Mouse (Mus musculus) gastrocnemius, postnatal 36 days (tissue): ENCODE results near the gene Pim1. TPM values are rescaled to one million over a fixed set of nuclear protein-coding genes. Genes with fewer than 3 reads are reported as not detected.
"Not testable (repeated sequence)": the region's sequence is repeated elsewhere in the genome, so short reads cannot be mapped to it uniquely, and the experiment has no call there.

ENCODE experiments used
- DNase-seq, 2 experiments: peaks; one replicate each; pipeline ENCODE4 v3.0.0; 2022
- intact Hi-C: fragments of 180-260 bp; cut with DNase I; formaldehyde crosslinking; loops from one replicate; pipeline ENCODE4 v1.15.1; 2025
- total RNA-seq, 2 experiments: library from RNA; stranded (reverse); gene quantifications; 2 replicates each; pipeline ENCODE4 v1.2.3; 2021

Gene Pim1
- total RNA-seq, 2 experiments from 2014 or later = 13.6 to 16.3 TPM

- intact Hi-C loops = loop anchor here (5.0 kb wide), 1 partner anchor 253 kb away; no protein-coding TSS in a partner anchor
- no peak for DNase-seq
Observed at GRCm38 (mm10) chr17:29510691-29511090, 20.1 kb downstream of the Pim1 start.

- intact Hi-C loops = loop anchor here (1.0 to 5.0 kb wide), 2 partner anchors 116 to 256 kb away; no protein-coding TSS in a partner anchor
- peak; percentile 27 to 37 for DNase-seq
Observed at GRCm38 (mm10) chr17:29513044-29513730, 22.6 kb downstream of the Pim1 start.

DNA sequence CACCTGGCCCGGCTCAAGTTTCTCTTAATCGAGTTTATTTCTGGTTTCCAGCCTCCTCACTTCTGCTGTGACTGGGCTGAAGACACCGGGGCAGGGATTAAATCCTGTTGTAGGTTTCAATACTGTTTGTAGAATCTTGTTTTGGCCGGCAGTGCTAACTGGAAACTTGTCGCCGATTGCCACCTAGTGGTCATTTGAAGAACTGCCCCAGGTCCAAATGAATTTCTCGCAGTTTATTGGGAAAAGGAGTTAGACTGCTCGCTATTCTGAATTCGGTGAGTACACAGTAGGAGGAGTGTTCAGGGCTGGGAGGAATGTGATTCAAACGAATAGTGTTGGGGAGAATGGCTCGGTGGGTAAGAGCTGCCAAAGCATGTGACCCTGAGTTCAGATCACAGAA lies 23.9 kb downstream of the Pim1 start:
- intact Hi-C loops = loop anchor here (1.0 to 5.0 kb wide), 2 partner anchors 133 to 257 kb away; no protein-coding TSS in a partner anchor
- DNase-seq = peak; percentile 51 to 67

DNA sequence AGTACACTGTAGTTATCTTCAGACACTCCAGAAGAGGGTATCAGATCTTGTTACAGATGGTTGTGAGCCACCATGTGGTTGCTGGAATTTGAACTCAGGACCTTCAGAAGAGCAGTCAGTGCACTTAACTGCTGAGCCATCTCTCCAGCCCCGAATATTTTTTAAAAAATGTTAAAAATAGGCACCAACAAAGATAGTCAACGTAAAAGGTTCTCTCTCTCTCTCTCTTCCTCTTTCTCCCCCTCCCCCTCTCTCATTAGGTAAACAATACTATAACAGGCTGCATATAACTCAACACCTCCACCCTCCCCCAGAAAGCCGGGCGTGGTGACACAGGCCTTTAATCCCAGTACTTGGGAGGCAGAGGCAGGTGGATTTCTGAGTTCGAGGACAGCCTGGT lies 28.1 kb downstream of the Pim1 start:
- intact Hi-C loops = not testable (repeated sequence)

DNA sequence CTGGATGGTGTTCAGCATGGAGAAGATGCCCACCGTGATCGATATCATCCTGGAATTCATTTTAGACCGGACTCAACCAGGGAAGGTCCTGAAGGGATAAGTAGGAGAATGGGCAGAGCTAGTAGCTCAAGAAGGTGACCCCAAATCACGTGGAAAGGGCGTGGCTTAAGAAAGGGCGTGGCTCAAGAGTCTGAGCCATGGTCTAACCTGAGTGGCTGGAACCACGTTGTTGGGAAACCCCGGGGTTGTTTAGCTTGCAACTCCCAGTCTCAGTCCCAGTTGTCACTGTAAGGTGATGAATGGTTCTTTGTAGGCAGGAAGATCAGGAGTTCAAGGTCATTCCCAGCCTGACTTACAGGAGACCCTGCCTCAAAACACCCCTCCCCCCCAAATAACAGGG lies 29.2 kb downstream of the Pim1 start:
- intact Hi-C loops = no loop called here
- no peak for DNase-seq

More for the DNA sequence above, 28.1 kb downstream of the Pim1 start:
- DNase-seq = not testable (repeated sequence)

DNA sequence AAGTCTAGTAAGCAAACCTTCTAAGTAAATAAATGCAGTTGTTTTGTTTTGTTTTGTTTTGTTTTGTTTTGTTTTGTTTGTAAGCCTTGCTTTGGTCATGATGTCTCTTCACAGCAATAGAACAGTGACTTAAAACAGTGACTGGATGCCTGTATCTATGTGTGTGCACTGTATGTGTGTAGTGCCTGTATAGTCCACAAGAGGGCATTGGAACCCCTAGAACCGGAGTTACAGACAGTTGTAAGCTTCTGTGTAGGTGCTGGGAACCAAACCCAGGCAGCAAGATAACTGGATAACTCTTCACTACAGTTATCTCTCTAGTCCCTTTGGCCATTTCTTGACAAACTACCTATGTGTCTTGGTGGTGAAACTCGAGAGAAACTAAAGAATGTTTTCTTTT lies 35.1 kb downstream of the Pim1 start:
- intact Hi-C loops = no loop called here
- no peak for DNase-seq

- DNase-seq = no peak
- intact Hi-C loops = no loop called here
Observed at GRCm38 (mm10) chr17:29528568-29529187, 38.1 kb downstream of the Pim1 start.

GRCm38 (mm10) chr17:29530508-29530907 lies 40.0 kb downstream of the Pim1 start:
- DNase-seq = no peak
- intact Hi-C loops = no loop called here

DNA sequence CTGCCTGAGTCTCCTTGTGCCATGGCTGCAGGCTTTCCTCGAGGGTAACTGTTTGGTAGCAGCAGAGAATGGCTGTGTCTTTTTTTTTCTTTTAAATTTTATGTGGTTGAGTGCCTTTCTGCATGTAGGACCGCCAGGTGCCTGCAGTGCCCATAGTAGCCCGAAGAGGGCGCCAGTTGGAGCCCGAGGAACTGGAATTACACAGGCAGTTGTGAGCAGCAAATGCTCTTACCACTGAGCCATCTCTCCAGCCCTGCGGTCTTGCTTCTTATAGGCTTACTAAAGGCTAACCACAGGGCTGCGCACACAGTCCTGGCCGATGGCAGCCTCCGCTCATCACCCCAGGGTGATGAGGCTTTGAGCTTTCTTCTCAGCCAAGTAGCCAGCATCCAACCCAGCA lies 40.7 kb downstream of the Pim1 start:
- intact Hi-C loops = no loop called here
- DNase-seq = no peak

- intact Hi-C loops = no loop called here
Observed at GRCm38 (mm10) chr17:29531757-29532384, 41.3 kb downstream of the Pim1 start.

GRCm38 (mm10) chr17:29533866-29534265 lies 43.3 kb downstream of the Pim1 start:
- intact Hi-C loops = no loop called here
- DNase-seq = no peak

More at GRCm38 (mm10) chr17:29531757-29532384, 41.3 kb downstream of the Pim1 start:
- DNase-seq = no peak

GRCm38 (mm10) chr17:29540426-29540825 lies 49.9 kb downstream of the Pim1 start:
- DNase-seq = no peak
- intact Hi-C loops = no loop called here

DNA sequence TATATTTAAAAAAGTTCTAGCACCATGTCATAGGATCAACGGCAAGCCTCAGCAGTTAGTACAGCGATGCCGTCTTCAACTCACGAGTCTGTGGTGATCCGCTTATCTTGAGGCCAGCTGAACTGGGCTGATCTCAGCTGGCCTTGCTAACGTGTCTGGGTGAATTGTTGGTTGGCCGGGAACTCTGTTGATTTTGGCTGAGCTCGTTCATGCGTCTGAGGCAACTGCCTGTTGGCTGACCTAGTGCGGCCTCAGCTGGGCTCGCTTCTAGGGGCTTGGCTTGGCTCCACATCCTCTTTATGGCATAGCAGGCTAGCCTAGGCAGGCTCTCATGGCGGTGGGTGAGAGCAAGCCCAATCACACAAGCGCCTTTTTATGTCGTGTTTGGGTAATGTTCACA lies 50.9 kb downstream of the Pim1 start:
- peak; percentile 68 to 72 for DNase-seq
- intact Hi-C loops = no loop called here

DNA sequence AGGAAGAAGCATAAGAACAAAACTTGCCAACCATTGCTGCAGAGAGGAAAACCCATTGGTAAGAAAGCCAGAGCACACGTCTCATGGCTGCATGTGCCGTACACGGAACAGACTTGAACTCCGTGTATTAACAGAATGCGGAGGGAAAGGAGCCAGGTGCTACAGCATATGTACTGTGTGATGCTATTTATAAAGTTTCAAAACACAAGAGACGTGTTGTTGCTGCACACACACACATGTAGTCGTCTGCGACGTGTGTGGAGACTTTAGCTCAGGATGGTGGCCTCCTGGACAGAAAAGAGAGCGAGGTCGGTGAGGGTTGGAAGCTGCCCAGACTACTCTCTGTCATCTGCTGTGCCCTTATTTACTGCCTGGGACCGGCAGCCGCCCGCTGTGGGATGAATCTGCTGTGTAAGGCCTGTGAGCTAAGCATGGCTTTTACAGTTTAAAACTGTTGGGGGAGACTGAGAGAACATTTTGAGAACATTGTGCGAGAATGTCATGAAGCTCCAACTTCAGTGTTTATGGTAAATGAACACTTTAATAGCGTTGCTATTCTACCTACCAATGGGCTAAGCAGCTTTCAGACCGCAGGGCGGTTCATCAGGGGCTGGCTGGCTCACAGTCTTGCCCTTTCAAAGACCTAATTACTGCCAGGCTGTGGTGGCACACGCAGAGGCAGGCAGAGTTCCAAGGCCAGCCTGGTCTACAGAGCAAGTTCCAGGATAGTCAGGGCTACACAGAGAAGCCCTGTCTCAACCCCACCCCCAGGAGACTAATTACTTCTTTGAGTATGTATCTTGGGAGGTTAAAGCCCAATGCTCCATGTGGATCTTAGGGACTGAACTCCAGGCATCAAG lies 52.5 kb downstream of the Pim1 start:
- intact Hi-C loops = no loop called here
- no peak for DNase-seq

DNA sequence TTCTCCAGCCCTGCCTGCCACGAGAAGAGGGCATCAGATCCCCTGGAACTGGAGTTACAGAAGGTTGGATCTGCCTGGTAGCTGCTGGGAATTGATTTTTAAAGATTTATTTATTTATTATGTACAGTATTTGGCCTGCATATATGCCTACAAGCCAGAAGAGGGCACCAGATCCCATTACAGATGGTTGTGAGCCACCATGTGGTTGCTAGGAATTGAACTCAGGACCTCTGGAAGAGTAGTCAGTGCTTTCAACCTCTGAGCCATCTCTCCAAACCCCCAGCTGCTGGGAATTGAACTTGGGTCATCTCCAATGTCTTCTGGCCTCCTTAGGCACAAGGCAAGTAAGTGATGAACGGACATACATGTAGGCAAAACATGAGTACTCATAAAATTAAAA lies 53.5 kb downstream of the Pim1 start:
- intact Hi-C loops = no loop called here
- no peak for DNase-seq

GRCm38 (mm10) chr17:29545241-29545640 lies 54.7 kb downstream of the Pim1 start:
- DNase-seq = no peak
- intact Hi-C loops = no loop called here

Other genes with a start within 250 kb of the Pim1 start
- gene Ppil1, start 226.6 kb upstream of the Pim1 start, total RNA-seq = 1 to 10 TPM; 5.9 to 6.0 TPM
- 100 to 1,000 TPM; 104 to 106 TPM for gene BC004004, start 222.0 kb upstream of the Pim1 start, total RNA-seq
- 10 to 100 TPM; 16.1 to 29.8 TPM for gene Pi16, start 173.1 kb upstream of the Pim1 start, total RNA-seq
- gene Mtch1, start 142.8 kb upstream of the Pim1 start, total RNA-seq = 10 to 100 TPM; 85.9 to 95.0 TPM
- gene Fgd2, start 129.8 kb upstream of the Pim1 start, total RNA-seq = 1 to 10 TPM in 1 of 2 experiments, under 1 TPM in 1; 0.79 to 1.2 TPM
- not detected for gene Gm17657, start 58.9 kb downstream of the Pim1 start, total RNA-seq
- 1 to 10 TPM; 7.3 to 9.1 TPM for gene Tbc1d22b, start 59.0 kb downstream of the Pim1 start, total RNA-seq
- not detected for gene Tmem217, start 61.6 kb downstream of the Pim1 start, total RNA-seq
- gene Rnf8, start 124.0 kb downstream of the Pim1 start, total RNA-seq = 10 to 100 TPM; 17.9 to 22.4 TPM
- 1 to 10 TPM in 1 of 2 experiments, under 1 TPM in 1; 0.84 to 1.7 TPM for gene Gm28043, start 124.1 kb downstream of the Pim1 start, total RNA-seq
- gene Cmtr1, start 169.8 kb downstream of the Pim1 start, total RNA-seq = 10 to 100 TPM; 35.5 to 41.4 TPM
- 1 to 10 TPM; 7.0 TPM for gene Ccdc167, start 226.3 kb downstream of the Pim1 start, total RNA-seq